Mouse (Mus musculus) forebrain, embryonic 12.5 days (tissue): Measurements from ENCODE around the gene Gap43. TPM values are rescaled to one million over a fixed set of nuclear protein-coding genes. Genes with fewer than 3 reads are reported as not detected.
"Not testable (repeated sequence)": the region's sequence is repeated elsewhere in the genome, so short reads cannot be mapped to it uniquely, and the experiment has no call there.

Experiments used
- ATAC-seq: fragments of 200-750 bp; cut with Nextera tagmentation; 2 replicates; pipeline ENCODE4 v1.8.0; 2017; ENCODE audit warnings: moderate TSS enrichment; ENCODE audit not compliant: low FRiP score
- H3K27ac ChIP-seq: fragments of 300-500 bp; sonication (generic); 2 replicates; pipeline ENCODE4 v1.5.1; 2016; ENCODE audit warnings: mild to moderate bottlenecking
- H3K27me3 ChIP-seq: fragments of 300-500 bp; sonication (generic); 2 replicates; pipeline ENCODE4 v1.6.1; 2016; ENCODE audit warnings: mild to moderate bottlenecking
- H3K36me3 ChIP-seq: fragments of 300-500 bp; sonication (generic); replicated peaks from 2 replicates; pipeline ENCODE4 v1.6.1; 2016; ENCODE audit warnings: mild to moderate bottlenecking
- H3K4me1 ChIP-seq: fragments of 300-500 bp; sonication (generic); 2 replicates; pipeline ENCODE4 v1.6.1; 2016
- H3K4me2 ChIP-seq: fragments of 300-500 bp; sonication (generic); 2 replicates; pipeline ENCODE4 v1.6.1; 2016; ENCODE audit warnings: mild to moderate bottlenecking, moderate library complexity
- H3K4me3 ChIP-seq: fragments of 300-500 bp; sonication (generic); replicated peaks from 2 replicates; pipeline ENCODE4 v1.5.1; 2016; ENCODE audit warnings: mild to moderate bottlenecking
- H3K9ac ChIP-seq: fragments of 300-500 bp; sonication (generic); 2 replicates; pipeline ENCODE4 v1.6.1; 2016; ENCODE audit warnings: mild to moderate bottlenecking
- H3K9me3 ChIP-seq: fragments of 300-500 bp; sonication (generic); 2 replicates; pipeline ENCODE4 v1.6.1; 2016
- WGBS: fragments of 180-500 bp; shearing (Covaris S2); methylation state at CpG from one replicate; pipeline ENCODE4 v1.1.7; 2016; 5-methylcytosine and 5-hydroxymethylcytosine counted together
- polyA plus RNA-seq: library from polyadenylated mRNA; unstranded; fragments of >200 nt; fragmentation: Nextera tagmentation; extraction: Ambion mirVana; gene quantifications from 2 replicates; pipeline ENCODE4 v1.2.1, GENCODE M21; 2016

Gene Gap43
- 208 and 225 TPM in 2 replicates for polyA plus RNA-seq

DNA sequence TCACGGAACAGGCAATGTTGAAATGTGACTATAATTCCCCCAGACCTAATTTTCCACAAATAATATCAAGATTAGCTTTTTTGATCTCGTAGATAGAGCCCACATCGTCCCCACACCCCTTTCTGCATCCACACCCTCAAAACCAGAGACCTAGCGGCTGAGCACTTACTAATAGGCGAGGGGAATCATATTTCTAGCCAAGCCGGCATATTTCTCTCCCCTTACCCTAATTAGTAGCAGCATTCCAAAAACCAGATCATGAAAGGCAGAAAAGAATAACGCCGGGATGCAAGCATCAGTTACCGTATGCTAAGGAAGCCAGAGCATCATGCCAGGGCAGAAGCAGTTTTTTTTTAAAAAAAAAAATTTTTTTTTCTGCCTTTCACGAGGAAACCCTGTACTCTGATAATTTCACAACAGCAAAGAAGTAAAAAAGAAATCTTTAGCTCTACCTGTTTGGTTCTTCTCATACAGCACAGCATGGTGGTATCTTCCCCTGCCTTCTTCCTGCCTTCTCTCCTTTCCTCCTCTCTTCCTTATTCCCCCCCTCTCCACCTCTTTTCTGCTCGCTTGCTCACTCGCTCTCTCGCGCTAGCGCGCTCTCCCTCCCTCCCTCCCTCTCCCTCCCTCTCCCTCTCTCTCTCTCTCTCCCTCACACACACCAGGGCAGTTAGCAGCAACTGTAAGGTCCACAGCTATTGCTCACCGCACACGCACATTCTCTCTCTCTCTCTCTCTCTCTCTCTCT lies at the start of gene Gap43:
Gene Gap43, minus strand, starts transcription at position 631 of the 748 bp plus-strand sequence.
- Histone ChIP-seq H3K9ac (peak within 1 kb of the TSS; percentile 59), H3K36me3 (no peaks in the 10 kb centered on the region), H3K4me3 (peak within 1 kb of the TSS; percentile 49), H3K27ac (peak within 1 kb of the TSS; percentile 76), H3K9me3 (no peaks in the 10 kb centered on the region), H3K27me3 (no peaks in the 10 kb centered on the region), H3K4me2 (peak within 1 kb of the TSS; percentile 77), H3K4me1 (peaks cover 37% of the 10 kb centered on the region)
- peak; percentile 82 for ATAC-seq
- WGBS, result 0% methylated on average over 18 of the region's 18 CpGs

DNA sequence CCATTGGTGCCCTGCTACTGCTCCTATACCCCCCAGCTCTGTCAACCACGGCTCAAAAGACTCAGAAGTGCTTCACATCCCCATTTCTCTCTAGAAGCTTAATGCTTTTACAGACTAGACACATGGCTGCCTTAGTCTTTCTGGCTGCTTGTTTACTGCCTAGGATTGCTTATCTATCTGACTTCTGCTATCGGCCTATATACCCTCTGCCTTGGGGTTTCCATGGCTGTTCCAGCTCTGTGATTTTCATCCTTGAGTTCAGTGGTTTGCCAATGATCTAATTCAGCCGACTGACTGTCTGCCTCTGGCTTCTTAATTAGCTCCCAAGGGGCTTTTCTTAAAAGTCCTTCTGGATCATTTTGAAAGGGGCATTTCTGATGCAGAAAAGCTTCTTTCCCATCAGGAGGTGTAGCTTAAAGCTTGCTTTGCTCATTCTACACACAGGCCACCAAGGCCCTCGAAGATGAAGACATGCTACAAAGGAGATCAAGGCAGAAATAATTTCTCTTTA lies 40.9 kb upstream of the Gap43 start:
- Histone ChIP-seq H3K36me3 (no peaks in the 10 kb centered on the region), H3K4me1 (peaks cover 6% of the 10 kb centered on the region; the same call in 1 of the 2 replicates), H3K27ac (no peak overlapping the region), H3K27me3 (no peaks in the 10 kb centered on the region), H3K9me3 (no peaks in the 10 kb centered on the region), H3K9ac (no peak overlapping the region), H3K4me3 (no peak overlapping the region), H3K4me2 (no peak overlapping the region)
- WGBS, result 21% methylated on average over 4 of the region's 4 CpGs
- ATAC-seq, result no peak

DNA sequence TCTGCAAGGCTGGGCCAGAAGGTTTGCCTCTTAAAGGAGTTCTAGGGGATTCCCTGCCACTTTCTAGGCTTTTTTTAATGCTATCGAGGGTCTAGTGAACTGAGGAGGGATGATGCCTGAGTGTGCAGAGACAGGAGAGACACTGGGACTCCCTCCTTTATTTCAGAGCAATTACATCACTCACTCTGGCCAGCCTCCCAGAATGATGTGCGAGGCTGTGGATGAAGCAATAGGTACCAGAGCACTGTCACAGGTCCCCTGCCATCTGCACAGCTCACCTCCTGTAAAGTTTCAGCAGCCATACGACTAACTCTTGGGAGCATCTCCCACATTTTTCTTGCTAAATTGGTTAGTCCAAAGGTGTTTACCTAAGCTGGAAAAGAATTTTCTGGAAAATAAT lies 40.2 kb upstream of the Gap43 start:
- no peak overlapping the region for H3K9ac ChIP-seq
- H3K27ac ChIP-seq, result no peak overlapping the region
- H3K4me1 ChIP-seq, result peaks cover 6% of the 10 kb centered on the region; the same call in 1 of the 2 replicates
- H3K36me3 ChIP-seq, result no peaks in the 10 kb centered on the region
- no peak; the same call in 1 of the 2 replicates for ATAC-seq
- H3K4me2 ChIP-seq, result no peak overlapping the region
- 31% methylated on average over 3 of the region's 3 CpGs for WGBS
- H3K9me3 ChIP-seq, result no peaks in the 10 kb centered on the region
- H3K4me3 ChIP-seq, result no peak overlapping the region
- no peaks in the 10 kb centered on the region for H3K27me3 ChIP-seq

DNA sequence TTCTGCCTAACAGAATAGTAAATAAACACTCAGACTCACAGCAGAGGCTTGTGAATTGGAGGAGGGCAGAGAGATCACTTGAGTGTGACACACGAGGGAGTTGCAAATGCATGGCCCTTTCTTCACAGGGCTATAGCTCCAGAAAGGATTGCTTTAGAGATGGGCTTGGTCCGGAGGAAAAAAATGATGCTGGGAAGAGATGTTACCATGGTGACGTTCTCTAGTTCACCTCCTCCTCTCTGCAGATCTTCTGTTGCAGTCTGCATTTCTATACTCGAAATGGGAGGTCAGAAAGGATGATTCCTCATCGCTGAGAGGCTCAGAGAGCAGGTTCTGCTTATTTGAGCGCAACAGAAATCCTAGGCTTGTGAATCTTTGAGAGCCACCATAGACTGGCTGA lies 29.7 kb upstream of the Gap43 start:
- 70% methylated on average over 6 of the region's 6 CpGs for WGBS
- no peak for ATAC-seq
- Histone ChIP-seq H3K9me3 (no peaks in the 10 kb centered on the region), H3K27ac (no peak overlapping the region), H3K27me3 (no peaks in the 10 kb centered on the region), H3K4me1 (peaks cover 4% of the 10 kb centered on the region; the same call in 1 of the 2 replicates), H3K36me3 (no peaks in the 10 kb centered on the region), H3K4me3 (no peak overlapping the region), H3K4me2 (no peak overlapping the region), H3K9ac (no peak overlapping the region)

DNA sequence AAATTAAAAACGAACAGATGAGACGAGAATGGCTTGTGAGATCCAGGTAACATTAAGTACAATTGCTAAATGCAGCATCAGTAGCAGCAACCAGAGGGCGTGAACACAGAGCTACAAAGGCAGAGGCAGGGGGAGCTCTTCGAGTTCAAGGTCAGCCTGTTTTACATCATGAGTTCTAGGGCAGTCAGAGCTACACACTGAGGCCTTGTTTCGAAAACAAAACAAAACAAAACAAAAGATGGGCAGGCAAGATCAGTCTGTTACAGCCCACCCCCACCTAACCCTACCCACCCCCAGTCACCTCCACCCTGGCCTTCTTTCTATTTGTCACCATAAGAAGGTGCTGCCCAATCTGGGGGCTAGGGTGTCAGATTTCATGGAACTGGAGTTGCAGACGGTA lies 28.9 kb upstream of the Gap43 start:
- no peak for ATAC-seq
- 80% methylated on average over 6 of the region's 6 CpGs for WGBS
- Histone ChIP-seq H3K36me3 (no peaks in the 10 kb centered on the region), H3K4me1 (peaks cover 4% of the 10 kb centered on the region; the same call in 1 of the 2 replicates), H3K9ac (no peak overlapping the region), H3K4me3 (no peak overlapping the region), H3K27ac (no peak overlapping the region), H3K4me2 (no peak overlapping the region), H3K27me3 (no peaks in the 10 kb centered on the region), H3K9me3 (no peaks in the 10 kb centered on the region)

DNA sequence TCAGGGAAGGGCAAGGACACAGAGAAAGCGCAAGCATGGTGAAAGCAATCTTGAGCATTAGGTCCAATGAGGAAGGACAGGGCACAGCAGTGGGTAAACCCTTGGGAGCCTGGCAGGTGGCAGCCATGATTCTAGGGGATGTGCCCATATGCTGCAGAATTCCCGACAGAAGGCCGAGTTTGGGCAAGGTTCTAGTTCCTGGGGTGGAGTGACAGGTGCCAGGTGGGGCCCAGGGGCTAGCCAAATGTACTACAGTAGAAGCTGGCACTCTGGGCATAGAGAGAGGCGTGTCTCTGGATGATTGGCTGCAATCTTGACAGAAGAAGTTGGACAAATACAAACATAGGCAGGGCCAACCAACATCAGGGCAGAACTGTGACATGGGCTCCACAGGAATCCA lies 19.6 kb upstream of the Gap43 start:
- H3K9ac ChIP-seq, result no peak overlapping the region
- no peak overlapping the region for H3K4me2 ChIP-seq
- no peaks in the 10 kb centered on the region for H3K27me3 ChIP-seq
- H3K4me1 ChIP-seq, result no peaks in the 10 kb centered on the region
- H3K36me3 ChIP-seq, result no peaks in the 10 kb centered on the region
- 93% methylated on average over 4 of the region's 4 CpGs for WGBS
- H3K9me3 ChIP-seq, result no peaks in the 10 kb centered on the region
- H3K27ac ChIP-seq, result no peak overlapping the region
- no peak overlapping the region for H3K4me3 ChIP-seq
- ATAC-seq, result no peak

DNA sequence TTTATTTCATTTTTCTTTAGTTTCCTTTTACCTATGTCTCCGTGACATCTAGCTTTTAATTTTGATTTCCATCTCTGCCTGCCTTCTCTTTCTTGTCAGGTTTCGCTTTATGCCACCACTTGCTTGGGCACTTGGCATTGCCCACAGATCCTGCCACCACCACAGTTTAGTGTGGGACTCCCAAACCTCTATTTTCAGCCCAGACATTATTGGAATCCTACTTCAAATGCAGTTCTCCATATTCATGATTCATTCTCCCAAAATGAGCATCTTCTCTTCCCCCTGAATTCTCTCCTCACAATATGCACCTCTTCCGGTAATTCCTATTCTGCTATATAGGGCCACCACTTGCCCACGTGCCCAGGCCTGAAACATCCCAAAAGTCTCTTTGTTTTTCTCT lies 17.6 kb upstream of the Gap43 start:
- H3K4me3 ChIP-seq, result no peak overlapping the region
- no peaks in the 10 kb centered on the region for H3K9me3 ChIP-seq
- WGBS, result 86% methylated on average over 4 of the region's 4 CpGs
- no peak overlapping the region for H3K9ac ChIP-seq
- H3K27ac ChIP-seq, result no peak overlapping the region
- H3K4me1 ChIP-seq, result no peaks in the 10 kb centered on the region
- ATAC-seq, result no peak
- no peaks in the 10 kb centered on the region for H3K27me3 ChIP-seq
- no peak overlapping the region for H3K4me2 ChIP-seq
- H3K36me3 ChIP-seq, result no peaks in the 10 kb centered on the region

DNA sequence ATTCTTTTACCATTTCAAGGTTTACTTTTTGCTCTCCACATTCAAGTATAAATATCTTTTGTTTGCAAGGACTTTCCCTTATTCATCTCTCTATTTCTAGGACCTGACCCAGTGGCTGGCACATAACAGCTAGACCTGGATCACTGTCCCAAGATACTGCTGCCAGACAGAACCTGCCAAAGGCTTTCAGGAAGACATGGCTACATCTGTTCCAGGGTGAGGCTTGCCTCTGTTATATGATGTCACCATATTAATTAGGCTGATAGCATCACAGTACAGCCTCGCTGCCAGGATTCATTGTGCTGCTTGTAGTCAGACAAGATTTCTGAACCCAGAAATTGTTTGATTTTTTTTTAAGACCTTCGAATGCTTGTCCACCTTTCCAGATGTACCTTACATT lies 9.6 kb upstream of the Gap43 start:
- ATAC-seq, result no peak
- H3K4me3 ChIP-seq, result no peak overlapping the region
- H3K9ac ChIP-seq, result no peak overlapping the region
- no peaks in the 10 kb centered on the region for H3K36me3 ChIP-seq
- no peak overlapping the region for H3K4me2 ChIP-seq
- 92% methylated on average over 2 of the region's 2 CpGs for WGBS
- H3K27ac ChIP-seq, result no peak overlapping the region
- no peaks in the 10 kb centered on the region for H3K4me1 ChIP-seq
- no peaks in the 10 kb centered on the region for H3K9me3 ChIP-seq
- no peaks in the 10 kb centered on the region for H3K27me3 ChIP-seq

DNA sequence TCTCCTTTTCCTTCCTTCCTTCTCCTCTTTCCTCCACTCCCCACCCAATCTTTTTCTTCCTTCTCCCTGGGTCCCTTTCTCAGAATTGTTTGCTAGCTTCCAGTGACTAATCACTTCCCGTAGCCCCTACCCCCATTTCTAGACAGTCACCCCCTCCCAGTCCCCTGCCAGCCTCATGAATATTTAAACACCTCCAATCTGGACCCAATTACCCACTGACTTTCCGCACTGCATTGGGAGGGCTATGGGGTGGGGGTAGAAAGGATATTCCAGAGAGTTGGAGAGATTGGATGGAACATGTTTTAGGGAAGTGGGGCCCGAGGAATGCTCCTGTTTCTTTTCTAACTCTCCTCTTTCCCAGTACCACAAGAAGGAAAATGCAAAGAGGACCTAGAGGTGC lies 414 bp upstream of the Gap43 start:
- Histone ChIP-seq H3K4me3 (peak overlapping the region; percentile 49), H3K4me2 (peak overlapping the region; percentile 77), H3K4me1 (peaks cover 32% of the 10 kb centered on the region)
- not testable (repeated sequence) for H3K27me3 ChIP-seq, H3K36me3 ChIP-seq, H3K27ac ChIP-seq, H3K9ac ChIP-seq, H3K9me3 ChIP-seq
- WGBS, result 7% methylated on average over 2 of the region's 3 CpGs
- ATAC-seq, result peak; percentile 78

DNA sequence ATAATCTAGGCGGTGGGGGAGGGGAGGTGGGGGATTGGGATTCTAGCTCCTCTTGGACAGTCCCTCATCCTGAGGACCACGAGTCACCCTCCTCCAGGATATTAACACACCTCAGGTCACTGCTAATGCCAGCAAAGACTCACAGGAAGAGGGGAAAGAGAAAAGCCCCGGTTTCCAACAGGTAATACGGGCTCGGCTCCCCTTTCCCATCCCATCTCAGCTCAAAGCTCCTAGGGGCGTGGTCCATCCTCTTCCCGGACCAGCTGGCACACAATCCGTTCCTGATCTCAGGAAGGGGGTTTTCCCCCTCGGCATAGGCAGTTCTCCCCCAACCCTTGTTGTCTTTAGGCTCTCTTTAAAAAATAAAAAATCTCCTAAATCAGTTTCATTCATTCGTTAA lies 939 bp downstream of the Gap43 start:
- WGBS, result 0% methylated on average over 10 of the region's 10 CpGs
- Histone ChIP-seq H3K4me1 (peaks cover 37% of the 10 kb centered on the region), H3K36me3 (no peaks in the 10 kb centered on the region), H3K9ac (peak overlapping the region; percentile 59), H3K4me3 (peak overlapping the region; percentile 49), H3K27me3 (no peaks in the 10 kb centered on the region), H3K9me3 (no peaks in the 10 kb centered on the region), H3K27ac (no peak overlapping the region), H3K4me2 (peak overlapping the region; percentile 77)
- ATAC-seq, result peak; percentile 45

DNA sequence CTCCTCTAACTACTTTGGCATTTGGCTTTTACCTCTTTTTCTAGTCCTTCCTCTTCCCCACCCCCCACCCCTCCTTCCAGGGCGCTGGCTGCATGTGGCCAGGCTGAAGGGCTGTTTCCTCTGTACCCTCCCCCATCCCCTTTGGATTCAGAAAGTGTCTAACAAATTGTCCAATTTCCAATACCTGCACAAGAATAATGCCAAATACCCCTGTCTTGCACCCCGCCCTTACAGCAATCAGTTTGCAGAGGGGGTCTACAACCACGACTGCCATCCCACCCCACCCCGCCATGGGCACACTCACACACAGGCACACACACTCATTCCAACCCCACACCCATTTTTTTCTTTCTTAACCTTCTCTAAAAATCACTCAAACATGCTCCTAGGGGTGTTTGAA lies 1.5 kb downstream of the Gap43 start:
- 9% methylated on average over 4 of the region's 4 CpGs for WGBS
- ATAC-seq, result peak; percentile 15; the same call in 1 of the 2 replicates
- H3K27ac ChIP-seq, result no peak overlapping the region
- peak overlapping the region; percentile 59 for H3K9ac ChIP-seq
- H3K9me3 ChIP-seq, result no peaks in the 10 kb centered on the region
- peak overlapping the region; percentile 49 for H3K4me3 ChIP-seq
- H3K4me1 ChIP-seq, result peaks cover 37% of the 10 kb centered on the region
- H3K4me2 ChIP-seq, result peak overlapping the region; percentile 77
- no peaks in the 10 kb centered on the region for H3K27me3 ChIP-seq
- H3K36me3 ChIP-seq, result no peaks in the 10 kb centered on the region

DNA sequence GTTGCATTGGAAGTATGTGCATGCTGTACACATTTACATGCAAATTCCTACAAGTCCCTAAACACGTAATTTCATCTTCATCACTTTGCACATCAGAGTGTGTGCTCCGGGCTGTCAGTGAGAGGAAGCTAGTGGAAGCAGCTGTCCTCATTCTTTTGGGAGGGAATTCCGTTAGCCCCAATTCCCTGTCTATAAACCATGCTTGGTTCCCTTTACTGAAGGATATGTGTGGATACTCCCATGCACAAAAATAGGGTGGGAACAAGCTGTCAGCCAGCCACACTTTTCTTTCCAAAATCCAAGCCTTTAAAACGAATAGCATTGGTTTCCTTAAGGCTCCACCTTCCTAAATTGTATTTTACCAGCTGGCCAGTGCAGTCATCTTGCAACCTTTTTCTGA lies 2.1 kb downstream of the Gap43 start:
- H3K4me3 ChIP-seq, result peak overlapping the region; percentile 49
- H3K36me3 ChIP-seq, result no peaks in the 10 kb centered on the region
- H3K27ac ChIP-seq, result no peak overlapping the region
- no peaks in the 10 kb centered on the region for H3K27me3 ChIP-seq
- no peaks in the 10 kb centered on the region for H3K9me3 ChIP-seq
- H3K9ac ChIP-seq, result peak overlapping the region; percentile 59; the same call in 1 of the 2 replicates
- WGBS, result 34% methylated on average over 4 of the region's 4 CpGs
- peaks cover 37% of the 10 kb centered on the region for H3K4me1 ChIP-seq
- peak overlapping the region; percentile 77 for H3K4me2 ChIP-seq
- no peak for ATAC-seq

DNA sequence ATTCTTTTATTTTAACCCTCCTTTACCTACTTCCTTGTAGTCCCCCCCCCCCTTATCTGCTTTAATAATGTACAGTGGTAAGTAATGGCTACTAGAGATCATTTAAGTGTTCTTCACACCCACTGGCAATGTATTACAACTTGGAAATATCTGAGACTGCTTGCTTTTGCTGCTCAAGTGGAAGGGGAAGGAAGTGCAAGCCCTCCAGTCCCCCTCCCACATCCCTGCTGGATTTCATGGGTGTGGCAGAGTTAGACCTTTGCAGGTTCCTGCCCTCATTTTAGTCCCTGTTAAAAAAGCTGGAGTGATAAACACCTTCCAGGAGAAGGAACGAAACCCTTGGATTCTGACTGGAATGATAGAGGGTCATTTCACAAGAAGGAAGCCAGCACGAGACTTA lies 2.8 kb downstream of the Gap43 start:
- no peak overlapping the region for H3K9ac ChIP-seq
- ATAC-seq, result no peak
- peak overlapping the region; percentile 77 for H3K4me2 ChIP-seq
- peak overlapping the region; percentile 49 for H3K4me3 ChIP-seq
- WGBS, result 58% methylated on average over 2 of the region's 2 CpGs
- H3K4me1 ChIP-seq, result peaks cover 37% of the 10 kb centered on the region
- H3K27ac ChIP-seq, result no peak overlapping the region
- H3K36me3 ChIP-seq, result no peaks in the 10 kb centered on the region
- H3K9me3 ChIP-seq, result no peaks in the 10 kb centered on the region
- no peaks in the 10 kb centered on the region for H3K27me3 ChIP-seq
